In genomic region chr1:119837035-119837751, GRCm38 (mm10) we compare ENCODE assay signal across 8 mouse cellular contexts. TPM values are rescaled to one million over a fixed set of nuclear protein-coding genes. Genes with fewer than 3 reads are reported as not detected.
DNase-seq lines count a peak whose midpoint lies in the region; ATAC-seq lines count a peak whose summit lies in the region.

Gene Ptpn4, minus strand, starts transcription at chr1:119837613.

- 0% methylated on average over 56 of the region's 79 CpGs for WGBS in hindbrain, embryonic 11.5 days

- H3K4me2 ChIP-seq in hindbrain, embryonic 11.5 days (replicated peaks; ENCODE audit: low read depth, low read length), result peak within 1 kb of the TSS; percentile 62

- peak; percentile 98 for DNase-seq in Muller cell, postnatal 12 days (ENCODE audit: inconsistent ontology term)
- DNase-seq in cerebellum, adult 9-11 months, result peak; percentile 100
- peak; percentile 97 to 98 for DNase-seq in frontal cortex, adult 2 months (ENCODE audit: extremely low spot score in 1 of 2, low spot score in 1 of 2)
- peak; percentile 98 for DNase-seq in hindbrain, embryonic 11.5 days (ENCODE audit: low spot score)
- peak; percentile 97 for DNase-seq in layer of hippocampus, postnatal 10 days (ENCODE audit: low spot score in 2 of 2)
- DNase-seq in lung, postnatal 10 days, result peak; percentile 98
- peak; percentile 99 for DNase-seq in ovary, postnatal 36 days (ENCODE audit: low spot score)
- DNase-seq in thymus, postnatal 25 days, result peak; percentile 99

- no peaks in the 10 kb centered on the region for H3K36me3 ChIP-seq in hindbrain, embryonic 11.5 days (ENCODE audit: control insufficient read depth, insufficient read depth, low read length)

- H3K4me3 ChIP-seq in hindbrain, embryonic 11.5 days (ENCODE audit: low read depth, low read length), result peak within 1 kb of the TSS; percentile 86

- ATAC-seq in hindbrain, embryonic 11.5 days (ENCODE audit: low FRiP score), result peak; percentile 100

- peak within 1 kb of the TSS; percentile 92 for H3K27ac ChIP-seq in hindbrain, embryonic 11.5 days (ENCODE audit: low read depth, low read length)

- H3K9ac ChIP-seq in hindbrain, embryonic 11.5 days (ENCODE audit: low read depth, low read length), result peak within 1 kb of the TSS; percentile 88

- H3K27me3 ChIP-seq in hindbrain, embryonic 11.5 days (ENCODE audit: control insufficient read depth, insufficient read depth, low read length), result no peaks in the 10 kb centered on the region

- H3K4me1 ChIP-seq in hindbrain, embryonic 11.5 days (replicated peaks; ENCODE audit: control insufficient read depth, insufficient read depth, low read length), result no peaks in the 10 kb centered on the region

- no peaks in the 10 kb centered on the region for H3K9me3 ChIP-seq in hindbrain, embryonic 11.5 days (ENCODE audit: control insufficient read depth, low read length)

RNA-seq across cellular contexts. Expression of gene Ptpn4, which starts in this region (rescaled TPM):
- 21.0 and 23.2 TPM in 2 replicates for polyA plus RNA-seq in frontal cortex, adult 2 months (2012; rRNA removed)
- polyA plus RNA-seq in hindbrain, embryonic 11.5 days (2014; fragmentation: Nextera tagmentation; extraction: Ambion mirVana), result 16.4 and 18.9 TPM in 2 replicates
- 10 to 100 TPM; 43.8 to 43.9 TPM for total RNA-seq in layer of hippocampus, postnatal 10 days (2021)

Comparison
In these comparisons a context has a peak if more than half of its experiments do, and no peak if none do; other contexts are left out.
1. Peak in every context shown above with its lines: DNase-seq, ATAC-seq, H3K4me3 ChIP-seq and H3K27ac ChIP-seq.